Mouse (Mus musculus) thymus, adult 2 months (tissue): ENCODE results near the gene Aqp11. TPM values are rescaled to one million over a fixed set of nuclear protein-coding genes. Genes with fewer than 3 reads are reported as not detected.

Experiments
- DNase-seq: peaks from one replicate; pipeline ENCODE4 v3.0.0; 2021
- H3K27ac ChIP-seq: fragments of 200-500 bp; 2 replicates; pipeline ENCODE4 v1.5.1; 2012; ENCODE audit warnings: low read length, control low read depth; ENCODE audit not compliant: control insufficient read depth, insufficient read depth
- H3K27me3 ChIP-seq: fragments of 200-500 bp; 2 replicates; pipeline ENCODE4 v1.6.1; 2012; ENCODE audit warnings: mild to moderate bottlenecking, low read length, moderate library complexity, mixed read lengths; ENCODE audit not compliant: control insufficient read depth, insufficient read depth
- H3K36me3 ChIP-seq: fragments of 200-500 bp; 2 replicates; pipeline ENCODE4 v1.6.1; 2012; ENCODE audit warnings: mild to moderate bottlenecking, low read length, moderate library complexity; ENCODE audit not compliant: control insufficient read depth, insufficient read depth
- H3K4me1 ChIP-seq: fragments of 200-500 bp; replicated peaks from 2 replicates; pipeline ENCODE4 v1.6.1; 2012; ENCODE audit warnings: low read length; ENCODE audit not compliant: control insufficient read depth, insufficient read depth
- H3K4me3 ChIP-seq: fragments of 200-500 bp; 2 replicates; pipeline ENCODE4 v1.5.1; 2012; ENCODE audit warnings: mild to moderate bottlenecking, low read length, control low read depth, moderate library complexity; ENCODE audit not compliant: control insufficient read depth, insufficient read depth
- CTCF ChIP-seq: fragments of 200-500 bp; IDR thresholded peaks from 2 replicates; pipeline ENCODE4 v1.5.1; 2012; ENCODE audit warnings: mild to moderate bottlenecking, control low read depth, low read length, moderate library complexity, borderline replicate concordance; ENCODE audit not compliant: control insufficient read depth, poor library complexity, insufficient read depth; ENCODE audit errors: extremely low read depth
- POLR2A ChIP-seq: fragments of 200-500 bp; IDR thresholded peaks from 2 replicates; pipeline ENCODE4 v1.6.1; 2012; ENCODE audit warnings: mild to moderate bottlenecking, low read length, control low read depth, moderate library complexity; ENCODE audit not compliant: control insufficient read depth, poor library complexity, insufficient read depth; ENCODE audit errors: extremely low read depth
- WGBS: fragments of 180-500 bp; shearing (Covaris S2); methylation state at CpG from one replicate; pipeline ENCODE4 v1.1.7; 2018; 5-methylcytosine and 5-hydroxymethylcytosine counted together
- polyA plus RNA-seq: library from polyadenylated mRNA; depleted of rRNA; stranded (reverse); fragments of >200 nt; gene quantifications from 2 replicates; pipeline ENCODE4 v1.2.3, GENCODE M21; 2012

The Aqp11 gene
- polyA plus RNA-seq, 1 experiment, result 395 TPM

DNA sequence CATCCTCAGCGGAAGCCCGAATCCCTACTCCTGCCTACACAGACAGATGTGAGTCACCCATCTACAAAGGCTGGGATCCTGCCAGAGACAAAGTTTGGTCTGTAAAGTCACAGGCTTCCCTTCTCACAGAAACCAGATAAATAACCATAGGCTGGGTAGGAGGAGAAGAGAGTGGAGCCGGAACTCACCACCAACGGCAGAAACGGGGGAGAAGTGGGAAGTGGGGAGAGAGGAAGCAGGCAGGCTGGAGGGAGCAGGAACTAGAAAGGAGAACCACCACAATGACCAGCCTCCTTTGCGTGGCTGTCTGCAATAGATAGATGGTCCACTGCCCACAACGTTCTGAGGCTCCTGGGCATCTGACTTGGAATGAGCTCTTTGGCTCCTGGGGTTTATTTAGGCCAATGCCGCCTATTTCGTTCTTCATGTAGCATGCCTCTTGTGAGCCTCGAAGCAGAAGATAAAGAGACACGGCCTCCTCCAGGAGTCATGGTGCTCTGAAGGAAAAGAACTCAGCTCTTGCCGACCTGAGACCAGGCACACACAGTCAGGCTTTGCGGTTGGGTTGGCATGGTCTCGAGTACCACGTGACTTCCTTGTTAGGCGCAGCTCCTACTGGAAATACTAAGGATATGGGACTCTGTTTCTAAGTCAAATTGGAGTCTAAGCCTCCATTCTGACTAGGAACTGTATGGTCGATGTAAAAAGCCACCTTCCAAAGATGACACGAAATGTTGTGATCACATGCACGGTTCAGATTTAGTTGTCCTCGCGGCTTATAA is 27.3 kb upstream of the Aqp11 start:
- WGBS, result 52% methylated on average over 21 of the region's 21 CpGs
- TF ChIP-seq CTCF, result no peak
- TF ChIP-seq POLR2A, result no peak
- H3K4me3 ChIP-seq, result no peak overlapping the region
- H3K36me3 ChIP-seq, result no peaks in the 10 kb centered on the region
- H3K4me1 ChIP-seq, result peaks cover 5% of the 10 kb centered on the region; the same call in 1 of the 2 replicates
- no peak overlapping the region for H3K27ac ChIP-seq
- no peak for DNase-seq
- H3K27me3 ChIP-seq, result no peaks in the 10 kb centered on the region

DNA sequence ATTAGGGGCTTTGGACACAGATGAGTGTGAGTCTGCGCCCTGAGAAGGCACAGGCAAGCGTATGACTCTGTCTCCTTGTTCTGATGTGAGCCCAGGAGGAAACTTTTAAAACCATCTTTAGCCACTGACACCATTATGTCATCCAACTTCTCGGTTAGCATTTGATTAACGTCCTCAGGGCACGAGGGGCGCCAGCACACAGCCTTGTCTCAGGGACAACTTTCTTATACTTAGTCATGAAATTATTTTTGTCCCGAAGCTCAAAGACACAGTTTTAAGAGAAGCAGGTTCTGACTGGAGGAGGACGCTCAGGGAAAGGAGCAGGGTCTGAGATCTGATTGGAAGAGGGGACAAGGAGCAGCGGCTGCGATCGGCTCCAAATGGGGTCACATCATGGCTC is 26.5 kb upstream of the Aqp11 start:
- Histone ChIP-seq H3K27me3 (no peaks in the 10 kb centered on the region), H3K4me3 (no peak overlapping the region), H3K36me3 (no peaks in the 10 kb centered on the region), H3K27ac (no peak overlapping the region), H3K4me1 (peaks cover 5% of the 10 kb centered on the region; the same call in 1 of the 2 replicates)
- WGBS, result 84% methylated on average over 11 of the region's 11 CpGs
- TF ChIP-seq CTCF (no peak), POLR2A (no peak)
- no peak for DNase-seq

- 95% methylated on average over 18 of the region's 18 CpGs for WGBS
- no peak for DNase-seq
- Histone ChIP-seq H3K36me3 (no peaks in the 10 kb centered on the region), H3K4me3 (no peak overlapping the region), H3K27me3 (no peaks in the 10 kb centered on the region), H3K27ac (no peak overlapping the region), H3K4me1 (peaks cover 5% of the 10 kb centered on the region)
- TF ChIP-seq CTCF (no peak), POLR2A (no peak)
Observed at GRCm38 (mm10) chr7:97756967-97757881, 19.1 kb upstream of the Aqp11 start.

- DNase-seq, result peak; percentile 52
- no peak for TF ChIP-seq POLR2A
- H3K4me3 ChIP-seq, result peak overlapping the region; percentile 69
- 4% methylated on average over 19 of the region's 19 CpGs for whole genome bisulfite sequencing
- peaks cover 14% of the 10 kb centered on the region for H3K4me1 ChIP-seq
- H3K36me3 ChIP-seq, result no peaks in the 10 kb centered on the region
- no peaks in the 10 kb centered on the region for H3K27me3 ChIP-seq
- H3K27ac ChIP-seq, result peak overlapping the region; percentile 95
Observed at GRCm38 (mm10) chr7:97749207-97750190, 11.4 kb upstream of the Aqp11 start.

DNA sequence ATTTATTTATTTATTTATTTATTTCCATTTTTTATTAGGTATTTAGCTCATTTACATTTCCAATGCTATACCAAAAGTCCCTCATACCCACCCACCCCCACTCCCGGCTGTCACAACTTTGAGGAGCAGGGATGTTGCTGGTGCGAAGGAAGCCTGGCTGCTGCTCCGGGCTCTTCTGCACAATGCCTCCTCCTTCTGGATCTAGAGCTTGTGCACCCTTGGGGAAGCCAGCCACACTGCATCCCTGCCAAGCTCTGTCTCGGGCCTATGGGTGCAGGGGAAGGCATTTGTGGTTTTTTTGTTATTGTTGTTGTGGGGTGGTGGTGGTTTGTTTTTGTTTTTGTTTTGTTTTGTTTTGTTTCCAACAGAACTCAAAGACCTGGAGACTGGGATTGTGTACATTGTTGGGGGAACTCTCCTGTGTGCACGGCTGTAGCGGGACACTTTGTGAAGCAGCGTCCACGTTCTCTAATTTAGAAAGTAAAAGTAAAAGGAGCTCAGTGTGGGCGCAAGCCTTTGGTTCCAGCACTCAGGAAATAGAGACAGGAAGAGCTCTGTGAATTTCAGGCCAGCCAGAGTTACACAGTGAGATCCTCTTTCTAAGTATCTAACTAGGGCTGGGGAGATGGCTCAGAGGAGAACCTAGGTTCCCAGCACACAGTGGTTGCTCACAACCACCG is 10.6 kb upstream of the Aqp11 start:
- TF ChIP-seq CTCF (no peak), POLR2A (no peak)
- Histone ChIP-seq H3K4me1 (peaks cover 16% of the 10 kb centered on the region), H3K36me3 (no peaks in the 10 kb centered on the region), H3K27me3 (no peaks in the 10 kb centered on the region), H3K27ac (peak overlapping the region; percentile 95), H3K4me3 (peak overlapping the region; percentile 69)
- DNase-seq, result no peak
- 10% methylated on average over 10 of the region's 10 CpGs for WGBS
